Mouse (Mus musculus) ES-Bruce4 (cell line): ENCODE data around the gene Arhgap17.

Experiments used
- EP300 ChIP-seq: IDR thresholded peaks from 2 replicates; pipeline ENCODE4 v1.6.1; 2011; ENCODE audit warnings: low read depth, low read length; ENCODE audit not compliant: insufficient read depth
- POLR2A ChIP-seq: IDR thresholded peaks from one replicate; pipeline ENCODE4 v1.8.1; 2011; ENCODE audit warnings: low read length; ENCODE audit not compliant: insufficient read depth

GRCm38 (mm10) chr7:123404198-123404597, 34.5 kb upstream of the Arhgap17 start:
- TF ChIP-seq POLR2A (no peak), EP300 (no peak)
